Comparison of ENCODE assay signal across 9 mouse cellular contexts in genomic region chr13:55923505-55924136, GRCm38 (mm10).
A peak's percentile ranks its signal among the peaks of the same experiment; 100 is the strongest.
DNase-seq lines count a peak whose midpoint lies in the region; ATAC-seq and TF ChIP-seq lines count a peak whose summit lies in the region.
"Had no signal": no experiment of that assay in that cellular context is flagged by ENCODE, and none has a peak within 500 bp of the region (broad histone marks: within the 10 kb centered on the region; RNA-seq: fewer than 3 reads in every experiment).

No protein-coding gene starts in this region.

- no peak overlapping the region for H3K9ac ChIP-seq in heart, embryonic 15.5 days
- no peak overlapping the region for H3K9ac ChIP-seq in kidney, embryonic 15.5 days

- no peaks in the 10 kb centered on the region for H3K4me1 ChIP-seq in heart, embryonic 15.5 days (replicated peaks)
- peaks cover 15% of the 10 kb centered on the region for H3K4me1 ChIP-seq in kidney, embryonic 15.5 days

- H3K27me3 ChIP-seq in heart, embryonic 15.5 days = peaks cover 27% of the 10 kb centered on the region
- H3K27me3 ChIP-seq in kidney, embryonic 15.5 days = peaks cover 45% of the 10 kb centered on the region
- H3K27me3 ChIP-seq: Patski had no signal

- no peaks in the 10 kb centered on the region for H3K36me3 ChIP-seq in heart, embryonic 15.5 days
- no peaks in the 10 kb centered on the region for H3K36me3 ChIP-seq in kidney, embryonic 15.5 days

- 21% methylated on average over 7 of the region's 7 CpGs for WGBS in heart, embryonic 15.5 days
- 11% methylated on average over 7 of the region's 7 CpGs for WGBS in kidney, embryonic 15.5 days

- H3K4me3 ChIP-seq in heart, embryonic 15.5 days = no peak overlapping the region
- peak overlapping the region; percentile 18 for H3K4me3 ChIP-seq in kidney, embryonic 15.5 days (replicated peaks)
- no peak overlapping the region for H3K4me3 ChIP-seq in layer of hippocampus, adult 2 months

- DNase-seq in heart, adult 9 months (ENCODE audit: low spot score in 2 of 2) = no peak
- DNase-seq in embryo, embryonic 10.5 days (ENCODE audit: low spot score) = peak; percentile 76
- DNase-seq in lung, postnatal 36 days = peak; percentile 41
- no peak for DNase-seq in left cerebral cortex, postnatal 10 days (ENCODE audit: extremely low spot score in 1 of 2, low spot score in 2 of 2)
- DNase-seq in layer of hippocampus, postnatal 14 days (ENCODE audit: low spot score in 2 of 2) = no peak
- no peak for DNase-seq in layer of hippocampus, adult 2 months (ENCODE audit: low spot score in 2 of 2)

- no peak for TF ChIP-seq CTCF in layer of hippocampus, adult 2 months (conservative IDR thresholded peaks at IDR 0.05)

- intact Hi-C loops in left cerebral cortex, postnatal 10 days (cut with DNase I) = no loop called here

- H3K27ac ChIP-seq in heart, embryonic 15.5 days = no peak overlapping the region
- H3K27ac ChIP-seq in kidney, embryonic 15.5 days = no peak overlapping the region
- no peak overlapping the region for H3K27ac ChIP-seq in layer of hippocampus, adult 2 months

- no peak for ATAC-seq in heart, embryonic 15.5 days (replicated peaks; ENCODE audit: insufficient number of reproducible peaks, insufficient read depth, low FRiP score, low read depth)
- ATAC-seq in kidney, embryonic 15.5 days (replicated peaks; ENCODE audit: low FRiP score) = peak; percentile 85
- ATAC-seq: Patski had no signal

- H3K9me3 ChIP-seq in heart, embryonic 15.5 days (replicated peaks) = no peaks in the 10 kb centered on the region
- no peaks in the 10 kb centered on the region for H3K9me3 ChIP-seq in kidney, embryonic 15.5 days (replicated peaks)

- H3K4me2 ChIP-seq in heart, embryonic 15.5 days = 0 out of 2 replicates have a peak overlapping the region, but pooled peaks have one; percentile 21
- peak overlapping the region; percentile 51 for H3K4me2 ChIP-seq in kidney, embryonic 15.5 days

Comparison
In these comparisons a context has a peak if more than half of its experiments do, and no peak if none do; other contexts are left out.
1. DNase-seq: peak in embryo, embryonic 10.5 days (single experiment) and lung, postnatal 36 days (single experiment); none in heart, adult 9 months (0 of 2), left cerebral cortex, postnatal 10 days (0 of 2), layer of hippocampus, postnatal 14 days (0 of 2) and layer of hippocampus, adult 2 months (0 of 2).